Mouse (Mus musculus) sigmoid colon, adult 10 weeks (tissue): ENCODE measurements around the gene Avpr2. TPM values are rescaled to one million over a fixed set of nuclear protein-coding genes. Genes with fewer than 3 reads are reported as not detected.

Experiments
- polyA plus RNA-seq: library from polyadenylated mRNA; stranded (reverse); fragments of 350-450 nt; fragmentation: Illumina TruSeq; extraction: RNeasy Lipid Tissue Mini Kit (QIAGEN cat#74804); gene quantifications from one replicate; pipeline ENCODE4 v1.2.3, GENCODE M21; 2014; ENCODE audit warnings: low read depth, low replicate concordance

The Avpr2 gene
- polyA plus RNA-seq, result not detected

DNA sequence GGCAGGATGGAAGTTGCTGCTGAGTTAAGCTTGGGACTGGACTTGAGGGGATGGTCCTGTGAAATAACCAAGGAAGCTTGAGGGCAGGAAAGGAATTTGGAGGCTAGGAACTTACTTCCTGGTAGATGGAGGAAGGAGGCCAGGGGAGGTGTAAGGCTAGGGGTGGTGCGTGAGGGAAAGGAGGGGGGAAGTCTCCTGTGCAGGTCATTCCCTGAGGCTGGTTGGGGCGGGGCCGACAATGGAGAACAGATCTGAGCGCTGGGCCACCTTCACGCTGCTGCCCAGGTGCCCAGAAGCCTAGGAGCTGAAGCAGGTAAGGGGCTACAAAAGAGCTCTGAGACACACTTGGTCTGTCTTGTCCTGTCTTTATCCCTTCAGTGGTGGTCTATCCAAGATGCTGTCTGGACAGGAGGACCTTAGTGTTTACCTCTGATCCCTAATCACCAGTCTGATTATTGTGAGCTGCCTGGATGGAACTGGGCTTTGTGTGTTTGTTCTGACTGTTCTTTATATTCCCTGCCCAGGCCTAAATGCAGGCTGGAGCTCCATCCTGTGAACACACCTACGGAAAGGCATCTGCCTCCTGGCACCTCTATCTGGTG is at the start of gene Avpr2:
Gene Avpr2 (plus strand): TSS at position 552 of the 602 bp plus-strand sequence.

DNA sequence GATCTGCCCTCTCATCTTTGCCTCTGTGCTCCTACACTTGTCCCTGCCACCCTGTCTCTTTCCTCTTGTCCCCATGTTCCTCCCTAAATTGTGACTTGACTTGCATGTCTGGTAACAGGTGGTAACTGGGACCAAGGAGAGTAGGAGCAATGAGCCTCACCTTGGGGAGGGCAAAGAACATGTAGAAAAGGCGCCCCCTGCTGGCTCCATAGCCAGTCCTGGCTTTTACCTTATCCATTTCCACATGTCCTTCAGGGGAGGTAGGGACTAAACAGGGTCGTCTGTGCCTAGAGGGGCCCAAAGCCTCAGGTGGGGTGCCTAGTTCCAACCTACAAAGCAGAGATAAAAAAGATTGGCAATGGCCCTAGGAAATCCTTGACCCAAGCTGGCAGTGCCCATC is 3.8 kb downstream of the Avpr2 start, which contains the start of gene L1cam:
Gene L1cam (minus strand): TSS at position 387 of the 400 bp plus-strand sequence.

DNA sequence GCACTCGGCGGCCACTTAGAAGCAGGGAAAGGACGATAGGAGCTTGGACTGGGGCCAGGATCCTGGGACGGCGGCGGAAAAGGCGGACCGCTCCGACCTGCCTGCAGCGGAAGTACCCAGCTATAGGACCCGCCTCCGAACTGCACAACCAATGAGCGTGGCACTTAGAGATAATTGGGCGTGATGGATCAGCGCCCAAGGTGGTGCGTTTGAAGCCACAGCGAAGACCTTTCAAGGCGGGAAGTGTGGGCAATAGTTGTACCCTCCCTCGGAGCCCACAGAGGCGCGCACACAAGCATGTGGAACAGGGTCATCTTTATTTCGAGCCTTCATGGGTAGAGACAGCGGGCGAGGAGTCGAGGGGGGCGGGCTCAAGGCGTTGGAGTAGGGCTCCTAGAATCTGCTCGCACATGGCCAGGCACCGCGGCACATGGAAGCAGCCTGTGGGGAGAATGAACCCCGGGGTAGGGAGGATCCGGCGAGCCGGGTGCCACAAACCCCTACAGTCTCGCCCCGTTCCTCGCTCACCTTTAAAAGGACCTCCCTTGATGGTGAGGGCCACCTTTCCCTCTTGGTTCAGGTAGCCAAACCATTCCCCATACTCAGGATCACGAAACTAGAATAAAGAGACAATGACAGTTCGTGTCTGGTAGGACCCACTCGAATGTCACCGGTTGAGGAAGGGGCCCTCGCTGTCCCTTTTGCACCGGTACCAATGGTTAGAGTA is 30.1 kb downstream of the Avpr2 start, which contains the start of the genes Arhgap4 and Naa10:
Gene Arhgap4 (minus strand): TSS at position 48 of the 727 bp plus-strand sequence.
Gene Naa10 (minus strand): TSS at position 122 of the 727 bp plus-strand sequence.

DNA sequence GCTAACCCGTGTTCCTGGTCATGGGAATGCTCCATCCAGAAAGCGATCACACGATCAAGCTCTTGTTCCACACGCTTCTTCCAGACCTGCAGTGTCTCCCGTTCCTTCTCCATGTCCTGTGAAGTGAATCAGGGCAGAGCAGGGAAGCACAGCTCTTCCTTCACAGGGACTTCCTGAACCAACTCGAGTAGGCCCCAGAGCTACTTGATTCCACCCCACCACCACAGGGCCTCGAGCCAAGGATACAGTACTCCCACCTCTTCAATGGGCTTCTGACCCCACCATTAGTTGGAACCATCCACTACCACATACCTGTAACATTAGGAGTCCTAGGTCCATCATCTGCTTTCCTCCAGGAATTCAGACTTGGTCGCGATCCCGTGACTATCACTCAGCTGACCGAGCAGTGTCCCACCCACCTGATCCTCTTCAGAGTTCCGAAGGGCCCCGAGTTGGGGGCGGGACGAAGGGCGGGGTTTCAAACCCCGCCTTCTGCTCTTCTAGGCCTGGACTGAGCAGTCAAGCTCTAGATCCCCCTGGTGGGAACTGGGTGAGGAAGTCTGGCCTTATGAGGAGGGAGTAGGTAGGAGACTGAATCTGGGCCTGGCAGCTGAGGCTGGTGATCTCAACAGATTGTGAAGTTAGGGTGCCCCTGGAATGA is 38.6 kb downstream of the Avpr2 start, which contains the start of gene Renbp:
Gene Renbp (minus strand): TSS at position 449 of the 661 bp plus-strand sequence.

Other genes with a start within 250 kb of the Avpr2 start
- gene Pnck, start 232.0 kb upstream of the Avpr2 start, polyA plus RNA-seq, result not detected
- 302 TPM for gene Slc6a8, start 219.0 kb upstream of the Avpr2 start, polyA plus RNA-seq
- gene Bcap31, start 175.9 kb upstream of the Avpr2 start, polyA plus RNA-seq, result 171 TPM
- 3.0 TPM for gene Abcd1, start 175.5 kb upstream of the Avpr2 start, polyA plus RNA-seq
- not detected for gene Plxnb3, start 135.0 kb upstream of the Avpr2 start, polyA plus RNA-seq
- 0.28 TPM for gene Srpk3, start 117.7 kb upstream of the Avpr2 start, polyA plus RNA-seq
- gene Idh3g, start 105.2 kb upstream of the Avpr2 start, polyA plus RNA-seq, result 37.1 TPM
- 50.8 TPM for gene Ssr4, start 105.1 kb upstream of the Avpr2 start, polyA plus RNA-seq
- 0.54 TPM for gene Pdzd4, start 67.1 kb upstream of the Avpr2 start, polyA plus RNA-seq
- 17.9 TPM for gene L1cam, start 4.0 kb downstream of the Avpr2 start, polyA plus RNA-seq
- gene Arhgap4, start 29.8 kb downstream of the Avpr2 start, polyA plus RNA-seq, result 1.9 TPM
- gene Naa10, start 29.8 kb downstream of the Avpr2 start, polyA plus RNA-seq, result 8.7 TPM
- 0.63 TPM for gene Renbp, start 38.7 kb downstream of the Avpr2 start, polyA plus RNA-seq
- 30.6 TPM for gene Hcfc1, start 74.3 kb downstream of the Avpr2 start, polyA plus RNA-seq
- 39.7 TPM for gene Irak1, start 131.8 kb downstream of the Avpr2 start, polyA plus RNA-seq
- gene Opn1mw, start 235.4 kb downstream of the Avpr2 start, polyA plus RNA-seq, result not detected
- 18.2 TPM for gene Mecp2, start 243.3 kb downstream of the Avpr2 start, polyA plus RNA-seq